Mouse (Mus musculus): Measurements from ENCODE around the gene Glcci1.

GRCm38 (mm10) chr6:8487044-8487853 lies 22.2 kb upstream of the Glcci1 start:
- TF ChIP-seq CTCF (IDR thresholded peaks at IDR 0.05) (no peak), EP300 (IDR thresholded peaks at IDR 0.05) (no peak)
